In the genomic region with DNA sequence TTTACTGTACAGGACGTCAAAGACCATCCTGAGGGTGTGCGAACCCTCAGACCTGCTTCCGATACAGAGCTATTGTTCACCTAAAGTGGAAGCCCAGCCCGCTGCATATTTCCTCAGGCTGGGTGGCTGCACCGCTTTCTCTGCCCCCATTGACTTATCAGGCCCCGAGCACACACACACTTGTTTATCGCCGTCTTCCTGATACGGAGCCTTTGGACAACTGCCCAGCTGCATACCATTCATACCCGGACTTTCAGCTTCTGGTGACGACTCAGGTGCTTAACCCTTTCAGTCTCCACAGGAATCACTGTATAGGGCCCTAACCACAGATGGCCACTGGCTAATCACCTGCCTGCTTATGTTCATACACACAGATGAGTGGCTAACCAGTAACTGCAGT, we compare ENCODE assay signal across 8 mouse cellular contexts.
DNase-seq lines count a peak whose midpoint lies in the region; ATAC-seq lines count a peak whose summit lies in the region.

No protein-coding gene starts in this region.

- no peak overlapping the region for H3K9ac ChIP-seq in heart, embryonic 15.5 days
- H3K9ac ChIP-seq in limb, embryonic 11.5 days (ENCODE audit: low read length) = no peak overlapping the region
- H3K9ac ChIP-seq in neural tube, embryonic 14.5 days (replicated peaks; ENCODE audit: low read depth, low read length) = no peak overlapping the region

- intact Hi-C loops in left cerebral cortex, postnatal 36 days (cut with DNase I) = no loop called here

- 7% methylated on average over 11 of the region's 11 CpGs for WGBS in heart, embryonic 15.5 days
- 28% methylated on average over 11 of the region's 11 CpGs for WGBS in limb, embryonic 11.5 days
- 24% methylated on average over 11 of the region's 11 CpGs for WGBS in neural tube, embryonic 14.5 days

- no peak overlapping the region for H3K4me3 ChIP-seq in heart, embryonic 15.5 days
- H3K4me3 ChIP-seq in limb, embryonic 11.5 days (ENCODE audit: low read depth, low read length) = no peak overlapping the region
- no peak overlapping the region for H3K4me3 ChIP-seq in neural tube, embryonic 14.5 days (ENCODE audit: low read depth, low read length)

- H3K4me2 ChIP-seq in heart, embryonic 15.5 days = peak overlapping the region; percentile 32; the same call in 1 of the 2 replicates
- H3K4me2 ChIP-seq in limb, embryonic 11.5 days (ENCODE audit: low read depth, severe bottlenecking) = no peak overlapping the region
- no peak overlapping the region for H3K4me2 ChIP-seq in neural tube, embryonic 14.5 days (ENCODE audit: low read depth, low read length)

- H3K36me3 ChIP-seq in heart, embryonic 15.5 days = no peaks in the 10 kb centered on the region
- no peaks in the 10 kb centered on the region for H3K36me3 ChIP-seq in limb, embryonic 11.5 days (ENCODE audit: control insufficient read depth, insufficient read depth, low read length)
- H3K36me3 ChIP-seq in neural tube, embryonic 14.5 days (ENCODE audit: control insufficient read depth, insufficient read depth, low read length) = no peaks in the 10 kb centered on the region

- peaks cover 39% of the 10 kb centered on the region for H3K4me1 ChIP-seq in heart, embryonic 15.5 days (replicated peaks)
- peaks cover 6% of the 10 kb centered on the region; the same call in 1 of the 2 replicates for H3K4me1 ChIP-seq in limb, embryonic 11.5 days (ENCODE audit: control insufficient read depth, insufficient read depth, low read length)
- H3K4me1 ChIP-seq in neural tube, embryonic 14.5 days (ENCODE audit: control insufficient read depth, insufficient read depth, low read length) = peaks cover 10% of the 10 kb centered on the region; the same call in 1 of the 2 replicates

- DNase-seq in embryo, embryonic 9.5 days (ENCODE audit: extremely low spot score) = peak; percentile 27
- DNase-seq in embryo, embryonic 10.5 days (ENCODE audit: low spot score) = no peak
- peak; percentile 30 for DNase-seq in adrenal gland, postnatal 25 days
- peak; percentile 50 for DNase-seq in limb, embryonic 11.5 days (ENCODE audit: low spot score)
- no peak for DNase-seq in left cerebral cortex, adult 11 months (ENCODE audit: low spot score)
- DNase-seq in left cerebral cortex, postnatal 36 days (ENCODE audit: low spot score in 2 of 2) = no peak

- ATAC-seq in heart, embryonic 15.5 days (replicated peaks; ENCODE audit: insufficient number of reproducible peaks, insufficient read depth, low FRiP score, low read depth) = peak; percentile 90
- ATAC-seq in limb, embryonic 11.5 days (ENCODE audit: insufficient number of reproducible peaks, low FRiP score, low TSS enrichment, low read depth) = no peak
- peak; percentile 16; the same call in 1 of the 2 replicates for ATAC-seq in neural tube, embryonic 14.5 days (ENCODE audit: low read depth)

- H3K27ac ChIP-seq in heart, embryonic 15.5 days = peak overlapping the region; percentile 77
- no peak overlapping the region for H3K27ac ChIP-seq in limb, embryonic 11.5 days (replicated peaks; ENCODE audit: low read depth, low read length)
- no peak overlapping the region for H3K27ac ChIP-seq in neural tube, embryonic 14.5 days (ENCODE audit: low read depth, low read length)

- no peaks in the 10 kb centered on the region for H3K27me3 ChIP-seq in heart, embryonic 15.5 days
- no peaks in the 10 kb centered on the region for H3K27me3 ChIP-seq in limb, embryonic 11.5 days (ENCODE audit: control insufficient read depth, insufficient read depth, low read length)
- H3K27me3 ChIP-seq in neural tube, embryonic 14.5 days (ENCODE audit: control insufficient read depth, insufficient read depth, low read length) = no peaks in the 10 kb centered on the region

- no peaks in the 10 kb centered on the region for H3K9me3 ChIP-seq in heart, embryonic 15.5 days (replicated peaks)
- no peaks in the 10 kb centered on the region for H3K9me3 ChIP-seq in limb, embryonic 11.5 days (ENCODE audit: control insufficient read depth, low read length)
- no peaks in the 10 kb centered on the region for H3K9me3 ChIP-seq in neural tube, embryonic 14.5 days (ENCODE audit: control insufficient read depth, low read length)

Comparison
In these comparisons a context has a peak if more than half of its experiments do, and no peak if none do; other contexts are left out.
1. DNase-seq: peak in embryo, embryonic 9.5 days (single experiment), adrenal gland, postnatal 25 days (single experiment) and limb, embryonic 11.5 days (single experiment); none in embryo, embryonic 10.5 days (single experiment), left cerebral cortex, adult 11 months (single experiment) and left cerebral cortex, postnatal 36 days (0 of 2).